Mouse (Mus musculus) spleen, adult 18-20 months (tissue): Measurements from ENCODE around the gene Cep295.
"Not testable (repeated sequence)": the region's sequence is repeated elsewhere in the genome, so short reads cannot be mapped to it uniquely, and the experiment has no call there.

Experiments used
- DNase-seq, 2 experiments: peaks; one replicate each; pipeline ENCODE4 v3.0.0; 2022; ENCODE audit warnings: mixed read lengths in 2 of 2

Gene Cep295

GRCm38 (mm10) chr9:15357484-15358275, at the start of gene Cep295:
Cep295 (minus strand) TSS chr9:15357788.
- DNase-seq, result peak; percentile 92 to 98

GRCm38 (mm10) chr9:15397591-15397990, 40.0 kb upstream of the Cep295 start:
- DNase-seq, result no peak

- DNase-seq, result no peak
Observed at GRCm38 (mm10) chr9:15395353-15395942, 37.9 kb upstream of the Cep295 start.

DNA sequence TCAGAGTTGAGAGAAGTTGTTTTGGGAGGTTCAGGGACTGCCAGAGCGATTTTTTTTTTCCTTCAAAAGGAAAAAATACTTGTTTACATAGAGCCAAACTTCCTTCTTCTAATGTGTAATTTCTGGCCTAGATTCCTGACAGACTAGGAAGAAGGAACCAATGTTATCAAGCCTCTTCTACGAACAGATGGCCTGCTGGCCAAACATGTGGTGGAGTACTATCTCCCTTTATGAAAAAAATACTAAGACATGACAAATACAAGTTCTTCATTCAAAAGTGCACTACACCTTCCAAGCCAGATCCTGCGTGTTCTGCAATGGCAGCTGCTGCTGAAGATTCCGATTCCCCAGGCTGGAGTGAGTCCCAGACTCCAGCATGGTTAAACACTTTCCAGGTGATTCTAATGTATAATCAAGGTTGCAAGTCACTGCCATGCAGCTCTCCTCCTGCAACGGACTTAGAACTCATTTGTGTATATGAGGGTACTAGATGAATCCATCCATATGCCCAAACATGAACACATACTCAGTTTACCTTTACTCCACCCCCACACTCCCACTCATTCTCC, 29.6 kb upstream of the Cep295 start:
- DNase-seq, result no peak

DNA sequence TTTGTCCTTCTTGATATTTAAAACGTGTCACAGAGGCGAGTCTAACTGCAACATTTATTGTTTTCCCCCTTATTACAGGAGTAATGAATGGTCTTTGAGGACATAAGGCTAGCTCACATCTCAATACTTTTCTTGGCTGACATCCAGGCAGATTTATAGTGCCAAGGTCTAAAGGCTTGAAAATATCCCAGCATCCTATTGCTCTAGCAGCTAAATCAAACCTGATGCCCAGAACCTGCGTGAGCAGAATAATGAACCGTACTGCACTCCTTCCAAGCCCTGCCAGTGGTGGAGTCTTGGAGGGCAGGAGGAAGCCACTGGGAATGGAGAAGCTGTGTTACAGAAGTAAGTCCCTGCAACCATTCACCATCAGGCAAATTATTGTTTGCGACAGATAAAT, 26.7 kb upstream of the Cep295 start:
- no peak for DNase-seq

- no peak for DNase-seq
Observed at GRCm38 (mm10) chr9:15366260-15366659, 8.7 kb upstream of the Cep295 start.

GRCm38 (mm10) chr9:15365856-15366255, 8.3 kb upstream of the Cep295 start:
- no peak for DNase-seq

GRCm38 (mm10) chr9:15364843-15365242, 7.3 kb upstream of the Cep295 start:
- no peak for DNase-seq

- DNase-seq, result no peak
Observed at GRCm38 (mm10) chr9:15356916-15357483, 588 bp downstream of the Cep295 start.

DNA sequence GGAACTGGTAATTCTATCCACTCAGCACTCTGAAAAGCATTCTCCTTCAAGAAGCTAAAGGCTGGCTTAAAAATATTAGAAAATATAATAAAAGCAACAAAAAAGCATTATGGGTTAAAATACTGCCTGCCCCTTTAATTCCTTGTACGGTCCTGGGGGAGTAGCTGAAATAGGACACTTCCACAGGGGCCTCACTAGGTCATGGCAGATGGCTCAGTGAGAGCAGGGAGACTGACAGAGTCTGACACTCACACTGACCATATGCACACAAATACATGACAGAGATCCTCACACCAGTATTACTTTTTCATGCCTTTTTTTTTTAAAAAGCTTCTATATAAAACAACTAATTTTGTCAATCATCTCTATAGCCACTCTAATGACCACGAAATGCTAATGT, 7.7 kb downstream of the Cep295 start:
- no peak for DNase-seq

GRCm38 (mm10) chr9:15337776-15338175, 19.8 kb downstream of the Cep295 start:
- no peak for DNase-seq

GRCm38 (mm10) chr9:15318170-15318742, 39.3 kb downstream of the Cep295 start:
- DNase-seq, result no peak

DNA sequence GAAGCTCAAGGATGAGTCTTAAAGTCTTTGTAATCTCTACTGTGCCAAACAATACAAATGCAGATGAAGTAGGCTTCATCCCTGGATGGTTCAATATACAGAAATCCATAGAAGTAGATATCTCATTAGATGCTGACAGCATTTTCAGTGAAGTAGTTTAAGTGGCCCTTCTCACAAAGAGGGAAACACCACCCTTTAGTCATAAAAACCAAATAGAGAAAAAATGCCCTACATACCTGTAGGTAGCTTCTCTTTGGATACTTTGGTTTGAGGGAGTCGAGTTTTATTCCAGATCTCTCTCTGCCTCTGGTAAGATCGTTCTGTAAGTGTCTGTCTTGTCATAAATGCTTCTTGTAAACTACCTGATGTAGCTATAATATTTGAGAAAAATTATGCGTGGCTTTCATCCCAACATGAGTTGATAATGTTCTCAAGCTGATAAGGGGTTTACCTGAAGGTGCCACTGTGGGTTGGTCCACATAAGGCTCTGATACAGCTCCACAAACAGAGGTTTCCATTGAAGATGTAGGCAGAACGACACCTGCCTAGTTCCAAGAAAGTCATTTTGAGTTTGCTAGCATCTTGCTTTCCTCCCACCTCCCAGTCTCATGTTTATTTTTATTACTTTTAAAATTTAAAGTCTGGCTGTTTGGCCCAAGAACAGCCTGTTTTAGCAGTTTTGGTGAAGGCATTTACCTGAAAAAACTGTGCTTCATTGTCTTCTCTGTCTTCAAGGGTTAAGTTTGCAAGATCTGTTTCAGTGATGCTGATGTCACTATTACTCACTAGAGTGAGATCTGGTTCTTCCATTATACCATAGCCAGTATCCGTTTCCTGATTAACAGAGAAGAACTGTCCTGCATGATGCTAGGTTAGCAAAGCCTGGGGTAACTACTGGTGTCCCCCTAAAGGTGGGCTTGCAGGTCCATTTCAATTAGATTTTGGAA, 40.1 kb downstream of the Cep295 start:
- no peak for DNase-seq

GRCm38 (mm10) chr9:15316296-15316695, 41.3 kb downstream of the Cep295 start:
- not testable (repeated sequence) for DNase-seq

DNA sequence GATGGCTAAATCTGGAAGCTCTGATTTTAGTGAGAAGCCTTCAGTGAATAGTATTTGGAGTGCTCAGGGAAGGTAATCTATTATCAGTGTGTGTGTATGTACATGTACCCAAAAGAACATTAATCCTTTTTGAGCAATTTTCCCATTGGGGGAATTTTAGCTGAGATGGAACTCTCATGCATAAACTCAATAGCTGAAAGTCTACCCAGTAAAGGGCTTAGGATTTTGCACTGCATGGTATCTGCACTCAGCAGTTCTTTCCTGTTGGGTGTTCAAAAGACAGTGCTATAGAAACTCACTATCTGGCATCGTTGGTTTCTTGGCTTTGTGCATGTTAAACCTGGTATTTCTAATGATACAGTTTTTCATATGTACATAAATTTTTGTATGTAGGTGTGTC, 43.0 kb downstream of the Cep295 start:
- no peak for DNase-seq

DNA sequence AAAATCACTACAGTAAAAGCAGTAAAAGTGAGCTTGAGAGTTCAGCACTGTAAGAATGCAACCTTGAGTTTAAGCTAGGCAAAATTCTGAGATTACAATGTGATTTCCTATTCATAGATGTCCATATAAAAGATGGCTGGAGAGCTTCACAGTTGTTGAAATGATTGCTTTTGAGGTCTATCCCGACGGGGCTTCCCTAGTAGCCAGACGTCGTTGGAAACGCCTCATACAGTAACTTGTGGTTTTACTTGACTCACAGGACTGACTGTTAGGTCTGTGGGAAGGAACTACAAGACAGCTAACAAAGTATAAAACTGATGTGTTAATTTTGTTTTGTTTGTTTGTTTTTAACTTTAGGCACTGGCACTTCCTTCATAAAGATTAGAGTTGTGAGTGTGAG, 44.0 kb downstream of the Cep295 start:
- DNase-seq, result no peak

DNA sequence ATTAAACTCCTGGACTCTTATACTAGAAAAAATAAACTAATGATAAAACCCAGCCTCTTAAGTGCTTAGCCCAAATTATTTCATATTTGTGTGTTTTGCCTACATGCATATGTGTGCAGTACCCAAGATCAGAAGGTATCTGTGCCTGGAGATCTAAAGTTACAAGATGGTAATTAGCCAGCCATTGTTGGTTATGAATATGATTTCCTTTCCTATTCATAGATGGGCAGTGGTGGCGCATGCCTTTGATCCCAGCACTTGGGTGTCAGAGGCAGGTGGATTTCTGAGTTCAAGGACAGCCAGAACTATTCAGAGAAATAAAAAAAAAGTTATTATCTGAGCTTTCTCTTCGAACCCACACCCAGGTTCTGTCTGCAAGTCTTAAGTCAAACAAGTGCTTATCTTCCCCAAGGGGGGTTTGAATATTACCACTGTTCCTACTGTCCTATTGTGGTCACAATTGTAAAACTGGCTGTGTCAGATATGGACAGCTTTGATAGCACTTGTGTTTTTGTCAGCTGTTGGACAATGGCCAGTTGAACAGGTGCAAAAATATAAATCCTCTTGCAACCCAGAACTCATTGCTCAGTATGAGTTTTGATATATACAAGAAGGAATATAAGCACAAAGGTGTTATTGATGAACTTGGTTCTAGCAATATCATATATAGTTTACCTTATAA, 45.4 kb downstream of the Cep295 start:
- no peak for DNase-seq

DNA sequence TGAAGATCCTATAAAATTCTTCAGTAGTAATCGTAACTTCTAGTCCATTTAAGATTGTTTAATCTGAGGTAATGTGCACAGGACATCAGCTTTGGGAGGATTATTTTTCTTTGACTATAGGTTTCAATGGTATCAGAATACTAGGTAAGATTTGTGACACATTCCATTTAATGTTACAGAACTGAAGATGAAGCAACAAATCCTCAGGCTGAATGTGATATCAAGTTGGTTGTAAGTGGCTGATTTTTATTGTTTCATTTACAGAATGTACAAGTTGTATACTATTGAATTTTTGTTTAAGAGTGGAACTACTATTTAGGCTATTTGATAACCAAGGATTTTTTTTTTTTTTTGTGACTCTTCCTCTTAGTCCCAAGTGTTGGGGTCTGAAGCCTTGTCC, 47.4 kb downstream of the Cep295 start:
- no peak for DNase-seq

GRCm38 (mm10) chr9:15309425-15309824, 48.2 kb downstream of the Cep295 start:
- DNase-seq, result no peak

- no peak for DNase-seq
Observed at GRCm38 (mm10) chr9:15308254-15308653, 49.3 kb downstream of the Cep295 start.

DNA sequence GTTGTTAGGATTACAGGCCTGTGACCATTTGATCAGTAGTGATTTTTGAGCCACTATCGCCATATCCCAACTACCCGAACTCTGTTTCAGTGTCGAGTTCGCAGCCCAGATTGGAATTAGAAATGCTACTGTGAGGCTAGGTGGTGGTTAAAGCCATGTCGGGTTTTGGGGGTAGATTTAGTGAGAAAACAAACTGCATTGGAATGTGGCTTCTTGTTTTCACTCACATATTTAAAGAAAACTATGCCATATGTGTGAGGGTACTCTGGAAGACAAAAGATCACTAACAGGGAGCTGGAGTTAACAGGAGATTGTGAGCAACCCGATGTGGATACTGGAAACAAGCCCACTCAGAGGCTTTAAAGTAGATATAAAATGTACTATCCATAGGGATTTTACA, 50.3 kb downstream of the Cep295 start:
- no peak for DNase-seq
